Mouse (Mus musculus) natural killer cell, adult 2 months (primary cell): ENCODE measurements around the gene Trex1.
A peak's percentile ranks its signal among the peaks of the same experiment; 100 is the strongest.

Experiments
- DNase-seq, 2 experiments: peaks; one replicate each; pipeline ENCODE4 v3.0.0; 2022; ENCODE audit warnings: low spot score in 2 of 2

The Trex1 gene

DNA sequence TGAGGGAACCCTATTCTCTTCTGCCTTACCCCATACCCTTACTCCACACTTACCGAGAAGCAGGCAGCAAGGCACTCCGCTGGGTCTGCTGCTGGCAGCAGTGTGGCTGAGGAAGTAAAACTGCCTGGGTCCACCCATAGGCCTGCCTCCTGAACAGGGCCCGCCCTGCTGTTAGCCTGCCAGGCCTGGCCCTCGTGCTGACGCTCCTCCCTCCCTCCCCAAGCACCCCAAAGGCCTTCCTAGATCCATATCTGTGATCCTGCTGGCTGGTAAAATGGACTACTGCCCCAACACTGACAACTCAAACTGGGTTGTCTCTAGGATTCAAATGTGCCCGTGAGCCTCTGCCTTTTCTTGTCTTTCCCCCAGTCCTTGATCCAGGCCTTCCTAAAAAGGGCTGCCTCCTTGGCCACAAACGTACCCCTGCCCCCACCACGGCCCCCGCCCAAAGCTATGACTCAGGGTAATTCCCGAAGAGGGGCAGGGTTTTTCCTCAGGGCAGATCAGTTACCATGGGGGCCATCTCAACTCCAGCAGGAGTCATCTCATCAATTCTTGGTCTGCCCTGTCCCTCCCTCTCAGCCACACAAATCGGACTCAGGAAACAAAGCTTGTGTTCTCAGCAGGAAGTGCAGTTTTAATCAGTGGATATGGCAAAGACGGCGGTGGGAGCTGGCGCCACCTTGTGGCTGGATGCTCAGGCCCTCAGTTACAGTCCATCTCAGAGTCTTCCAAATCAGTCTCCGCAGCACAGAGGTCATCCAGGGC, at the start of gene Trex1:
TSS of gene Trex1 (minus strand) at position 599 of the 768 bp plus-strand sequence.
- peak; percentile 87 to 90 for DNase-seq

DNA sequence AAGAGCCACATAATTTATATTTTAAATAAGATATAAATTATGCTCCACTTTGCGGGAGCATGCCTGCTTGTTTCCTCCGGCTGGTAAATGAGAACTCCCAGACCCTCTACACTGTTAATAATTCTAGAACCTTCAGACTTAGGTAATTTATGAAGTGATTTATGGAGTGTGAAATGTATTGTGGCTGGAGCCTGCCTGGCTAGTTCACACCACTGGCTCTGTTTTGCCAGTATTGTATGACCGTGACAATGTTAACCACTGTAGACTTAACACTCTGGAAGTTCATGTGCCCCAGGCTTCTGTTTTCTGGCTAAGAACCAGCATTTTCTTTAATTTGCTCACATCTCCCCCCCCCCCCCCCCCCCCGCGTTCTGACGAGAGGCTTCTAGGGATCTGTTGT, 47.8 kb upstream of the Trex1 start:
- DNase-seq: no peak

- no peak for DNase-seq
Measured at GRCm38 (mm10) chr9:109105648-109106047, 46.1 kb upstream of the Trex1 start.

DNA sequence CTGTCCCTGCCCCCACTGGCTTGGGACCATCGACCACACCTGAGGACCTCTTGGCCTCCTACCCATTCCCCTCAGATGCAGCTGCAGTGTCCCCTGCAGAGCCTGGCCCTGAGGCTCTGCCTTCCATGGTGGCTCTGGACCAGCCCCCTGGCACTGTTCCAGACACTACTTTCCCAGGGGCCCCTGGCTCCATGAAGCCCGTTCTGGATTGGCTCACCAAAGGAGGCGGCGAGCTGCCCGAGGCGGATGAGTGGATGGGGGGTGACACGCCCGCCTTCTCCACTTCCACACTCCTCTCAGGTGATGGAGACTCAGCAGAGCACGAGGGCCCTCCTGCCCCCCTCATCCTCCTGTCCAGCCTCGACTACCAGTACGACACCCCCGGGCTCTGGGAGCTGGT, 45.5 kb upstream of the Trex1 start:
- no peak for DNase-seq

DNA sequence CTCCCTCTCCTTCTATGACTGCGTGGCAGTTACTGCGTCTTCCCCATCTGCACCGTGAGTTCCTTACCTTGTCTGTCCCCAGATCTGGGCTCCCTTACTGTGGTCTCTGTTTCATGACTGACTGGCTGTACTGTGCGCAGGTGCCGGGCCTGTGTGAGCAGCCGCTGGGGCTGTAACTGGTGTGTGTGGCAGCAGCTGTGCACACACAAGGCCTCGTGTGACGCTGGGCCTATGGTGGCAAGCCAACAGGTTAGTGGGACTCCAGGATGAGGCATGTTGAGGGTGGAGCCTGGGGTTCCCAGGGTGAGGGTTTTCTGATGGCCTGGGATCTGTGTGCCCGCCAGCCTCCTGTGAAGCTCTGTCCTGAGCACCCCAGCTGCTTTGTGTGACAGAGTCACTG, 44.5 kb upstream of the Trex1 start:
- no peak for DNase-seq

DNA sequence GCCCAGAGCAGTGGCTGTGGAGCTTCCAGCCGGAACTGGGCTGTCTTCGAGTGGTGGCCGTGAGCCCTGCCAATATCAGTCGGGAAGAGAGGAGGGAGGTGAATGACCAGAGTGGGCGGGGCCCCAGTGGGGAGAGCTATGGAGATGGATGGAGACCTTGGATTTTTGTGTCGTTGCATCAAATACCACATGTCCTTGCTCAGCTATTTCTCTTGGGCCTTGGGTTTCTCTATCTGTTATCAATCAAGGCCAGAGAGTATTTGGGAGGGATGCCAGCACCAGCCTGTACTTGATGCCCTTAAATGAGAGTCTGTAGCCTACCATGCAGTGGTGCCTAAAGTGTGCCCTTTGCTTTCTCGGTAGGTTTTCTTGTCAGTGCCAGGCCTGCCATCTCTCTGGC, 43.7 kb upstream of the Trex1 start:
- DNase-seq: no peak

DNA sequence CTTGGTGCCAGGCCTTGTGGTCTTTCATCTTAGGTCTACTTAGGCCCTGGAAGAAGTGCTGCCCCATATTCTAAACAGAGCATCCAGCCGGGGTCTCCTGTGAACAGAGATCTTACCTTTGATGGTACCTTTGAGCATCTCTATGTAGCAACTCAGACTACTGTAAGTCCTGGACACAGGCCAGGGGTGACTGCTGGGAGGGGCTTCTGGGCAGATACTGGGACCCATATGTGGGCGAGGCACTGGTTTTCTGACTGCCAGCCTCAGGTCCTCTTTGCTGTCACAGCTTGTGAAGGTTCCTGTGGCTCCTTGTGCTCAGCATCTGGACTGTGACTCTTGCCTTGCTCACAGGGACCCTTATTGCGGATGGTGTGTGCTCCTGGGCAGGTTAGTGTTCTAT, 43.0 kb upstream of the Trex1 start:
- DNase-seq: no peak

DNA sequence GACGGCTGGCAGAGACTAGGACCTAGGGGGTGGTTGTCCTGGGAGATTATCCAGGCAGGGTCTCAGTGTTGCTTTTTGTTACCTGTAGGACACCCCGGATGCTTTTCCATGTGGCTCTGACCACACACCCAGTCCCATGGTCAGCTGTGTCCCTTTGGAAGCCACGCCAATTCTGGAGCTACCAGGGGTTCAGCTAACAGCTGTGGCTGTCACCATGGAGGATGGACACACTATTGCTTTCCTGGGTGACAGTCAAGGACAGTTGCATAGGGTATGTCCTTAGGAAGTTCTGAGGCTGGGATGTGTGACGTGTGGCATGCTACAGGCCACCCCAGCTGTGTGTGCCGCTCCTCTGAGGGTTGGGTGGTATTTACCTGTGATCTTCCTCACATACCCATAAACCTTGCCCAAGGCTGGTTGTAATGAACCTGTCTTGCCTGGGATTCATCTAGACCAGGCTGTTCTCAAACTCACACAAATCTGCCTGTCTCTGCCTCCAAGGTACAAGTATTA, 42.5 kb upstream of the Trex1 start:
- DNase-seq: no peak

DNA sequence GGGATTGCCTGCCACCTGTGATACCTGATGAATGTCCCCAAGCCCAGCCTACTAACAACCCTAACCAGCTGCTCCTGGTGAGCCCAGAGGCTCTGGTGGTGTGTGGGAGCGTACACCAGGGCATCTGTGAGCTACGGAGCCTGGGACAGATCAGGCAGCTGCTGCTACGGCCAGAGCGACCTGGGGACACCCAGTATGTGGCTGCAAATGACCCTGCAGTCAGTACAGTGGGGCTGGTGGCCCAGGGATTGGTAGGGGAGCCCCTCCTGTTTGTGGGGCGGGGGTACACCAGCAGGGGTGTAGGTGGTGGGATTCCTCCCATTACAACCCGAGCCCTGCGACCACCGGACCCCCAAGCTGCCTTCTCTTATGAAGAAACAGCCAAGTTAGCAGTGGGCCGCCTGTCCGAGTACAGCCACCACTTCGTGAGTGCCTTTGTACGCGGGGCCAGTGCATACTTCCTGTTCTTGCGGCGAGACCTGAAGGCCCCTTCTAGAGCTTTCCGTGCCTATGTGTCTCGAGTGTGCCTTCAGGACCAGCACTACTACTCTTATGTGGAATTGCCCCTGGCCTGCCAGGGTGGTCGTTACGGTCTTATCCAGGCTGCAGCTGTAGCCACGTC, 40.9 kb upstream of the Trex1 start:
- DNase-seq: no peak

- DNase-seq: no peak
Measured at GRCm38 (mm10) chr9:109098969-109099368, 39.4 kb upstream of the Trex1 start.

GRCm38 (mm10) chr9:109098366-109098765, 38.8 kb upstream of the Trex1 start:
- DNase-seq: no peak

GRCm38 (mm10) chr9:109097831-109098230, 38.3 kb upstream of the Trex1 start:
- no peak for DNase-seq

DNA sequence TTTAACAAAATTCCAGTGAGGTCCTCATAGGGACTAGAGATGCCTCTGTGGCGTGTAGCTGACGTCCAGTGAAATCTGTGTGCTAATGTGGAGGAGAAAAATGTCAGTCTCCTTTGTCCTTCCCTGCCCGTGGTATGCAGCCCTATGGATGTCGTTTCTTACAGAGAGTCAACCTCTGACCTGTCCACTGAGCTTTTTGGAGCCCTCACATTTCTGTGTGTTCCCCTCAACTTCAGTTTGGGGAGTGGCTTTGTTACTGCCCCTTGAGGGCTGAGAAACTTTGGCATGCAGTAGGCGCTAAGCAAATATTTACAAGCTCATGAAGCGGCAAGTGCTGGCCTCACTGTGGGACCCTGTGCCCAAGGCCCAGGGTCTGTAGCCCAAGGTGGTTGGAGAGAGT, 37.8 kb upstream of the Trex1 start:
- no peak for DNase-seq

- DNase-seq: no peak
Measured at GRCm38 (mm10) chr9:109096856-109097255, 37.3 kb upstream of the Trex1 start.

DNA sequence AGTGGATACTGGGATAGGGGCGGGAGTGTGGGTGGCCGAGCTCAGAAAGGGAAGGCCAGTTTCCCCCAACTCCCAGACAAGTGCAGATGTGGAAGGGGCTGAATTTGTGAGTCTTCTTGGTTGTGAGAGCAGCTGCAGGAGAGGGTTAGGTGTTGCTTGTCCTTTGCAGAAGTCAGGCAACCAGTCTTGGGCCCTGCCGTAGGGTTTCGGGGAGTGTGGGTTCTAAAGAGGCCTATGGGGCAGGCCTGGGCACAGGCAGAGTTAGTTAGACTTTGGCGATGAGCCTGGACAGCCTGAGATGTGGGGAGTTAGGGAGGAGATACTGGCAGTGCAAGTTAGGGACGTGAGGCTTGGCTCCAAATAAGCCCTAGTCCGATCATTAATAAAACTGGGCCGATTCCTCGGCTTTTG, 36.7 kb upstream of the Trex1 start:
- no peak for DNase-seq

DNA sequence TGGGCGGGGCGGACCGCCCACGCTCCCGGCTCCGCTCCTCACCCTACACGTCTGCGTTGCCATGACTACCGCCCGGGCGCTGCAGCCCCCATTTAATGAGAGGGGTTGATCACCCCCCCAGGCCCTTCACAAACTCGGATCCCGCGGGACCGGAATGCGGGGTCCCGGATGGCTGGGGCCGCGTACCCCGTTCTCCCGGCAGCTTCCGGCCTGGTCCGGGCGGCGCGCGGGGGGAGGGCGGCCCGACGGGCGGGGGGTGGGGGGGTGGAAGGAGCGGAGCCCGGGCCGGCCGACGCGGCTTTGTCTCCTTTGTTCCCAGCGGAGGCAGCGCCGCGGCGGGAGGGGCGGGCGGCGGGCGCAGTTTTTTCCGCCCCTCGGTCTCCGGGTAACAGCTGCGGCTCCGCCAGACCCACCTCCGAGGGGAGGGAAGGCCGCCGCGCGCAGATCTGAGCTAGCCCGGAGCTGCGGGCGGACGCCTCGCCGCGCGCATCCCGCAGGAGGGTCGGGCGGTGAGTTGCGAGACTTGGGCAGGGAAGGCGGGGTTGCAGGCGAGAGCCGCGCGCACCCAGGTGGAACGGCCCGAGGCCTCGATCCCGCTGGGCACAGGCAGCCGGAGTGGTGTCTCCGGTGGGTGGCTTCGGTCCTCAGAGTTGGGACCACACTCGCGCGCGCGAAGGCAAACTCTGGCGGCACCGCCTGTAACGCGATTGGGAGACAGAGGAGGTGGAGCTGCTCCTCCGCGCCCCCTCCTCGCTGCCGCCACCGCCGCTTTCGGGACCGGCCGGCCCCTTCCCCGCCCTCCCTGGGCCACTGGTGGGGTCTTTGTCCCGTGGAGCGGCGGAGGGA, 35.8 kb upstream of the Trex1 start, which contains the start of gene Plxnb1:
TSS of gene Plxnb1 (plus strand) at position 253 of the 846 bp plus-strand sequence.
- peak; percentile 21 to 41 for DNase-seq

DNA sequence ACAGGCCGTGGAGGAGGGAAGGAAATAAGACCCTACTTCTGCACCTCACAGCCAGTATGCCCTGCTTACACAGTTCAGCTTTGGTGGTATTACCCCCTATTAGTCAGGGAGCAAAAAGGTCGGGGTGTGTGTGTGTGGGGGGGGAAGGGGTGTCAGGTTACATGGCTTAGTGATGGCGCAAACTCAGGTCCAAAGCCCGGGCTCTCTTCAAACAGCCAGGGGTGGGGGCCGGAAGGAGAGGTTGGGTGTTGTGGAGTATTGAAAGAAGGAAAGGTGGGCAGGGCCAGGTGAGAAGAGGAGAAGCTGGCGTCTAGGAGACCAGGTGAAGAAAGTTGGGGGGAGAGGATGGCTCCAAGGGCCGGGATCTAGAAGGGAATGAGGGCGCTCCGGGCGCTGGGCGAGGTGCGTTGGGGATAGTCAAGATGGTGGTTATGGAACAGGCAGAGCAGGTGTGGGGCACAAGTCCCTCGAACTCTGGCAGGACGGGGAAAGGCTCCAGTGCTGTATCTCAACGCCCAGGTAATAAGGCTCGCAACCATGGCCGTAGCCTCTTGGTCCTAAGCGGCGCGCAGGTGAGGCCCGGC, 35.1 kb upstream of the Trex1 start:
- DNase-seq: no peak

DNA sequence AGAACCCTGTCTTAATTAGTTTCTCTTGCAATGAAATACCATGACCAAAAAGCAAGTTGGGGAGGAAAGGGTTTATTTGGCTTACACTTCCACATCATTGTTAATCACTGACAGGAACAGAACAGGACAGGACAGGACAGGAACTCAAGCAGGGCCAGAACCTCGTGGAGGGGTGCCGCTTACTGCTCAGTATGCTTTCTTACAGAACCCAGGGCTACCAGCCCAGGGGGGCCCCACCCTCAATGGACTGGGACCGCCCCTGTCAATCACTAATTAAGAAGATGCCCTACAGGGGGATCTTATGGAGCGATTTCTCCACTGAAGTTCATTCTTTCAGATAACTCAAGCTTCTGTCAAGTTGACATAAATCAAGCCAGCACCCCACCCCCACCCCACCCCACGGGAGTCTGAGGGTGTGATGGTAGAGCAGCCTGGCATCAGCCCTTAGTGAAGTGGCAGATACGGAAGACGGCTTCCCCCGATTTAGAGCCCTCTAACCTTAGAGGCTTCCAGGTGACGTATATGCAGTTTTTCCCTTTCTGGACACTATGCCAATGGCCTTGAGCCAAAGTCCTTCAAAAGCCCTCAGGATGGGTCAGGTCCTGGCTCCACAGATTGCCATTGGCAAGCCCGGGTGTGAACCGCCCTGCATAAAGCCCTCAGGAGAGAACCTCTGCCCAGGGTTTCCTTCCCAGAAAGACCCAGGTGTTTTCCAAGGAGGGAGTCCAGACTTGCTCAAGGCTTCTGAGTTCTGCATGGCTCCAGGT, 34.4 kb upstream of the Trex1 start:
- DNase-seq: no peak

- no peak for DNase-seq
Measured at GRCm38 (mm10) chr9:109092799-109093198, 33.3 kb upstream of the Trex1 start.

DNA sequence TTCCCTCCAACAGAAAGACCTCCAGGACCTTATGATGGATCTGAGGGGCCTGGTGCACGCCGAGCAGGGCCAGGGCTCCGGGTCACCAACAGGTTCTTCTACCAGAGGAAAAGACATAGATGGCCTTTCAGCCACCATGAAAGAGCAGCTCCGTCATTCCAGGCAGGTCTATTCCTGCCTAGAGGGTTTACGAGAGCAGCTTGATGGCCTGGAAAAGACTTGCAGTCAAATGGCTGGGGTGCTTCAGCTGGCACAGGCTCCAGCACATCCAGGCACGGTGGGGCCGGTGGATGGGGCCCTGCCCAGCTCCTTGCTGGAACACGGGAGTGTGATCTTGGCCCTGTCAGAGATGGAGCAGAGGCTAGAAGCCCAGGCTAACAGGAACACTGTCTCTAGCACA, 32.3 kb upstream of the Trex1 start:
- DNase-seq: no peak

GRCm38 (mm10) chr9:109090446-109090845, 30.9 kb upstream of the Trex1 start:
- DNase-seq: no peak
